Mouse (Mus musculus) olfactory bulb, adult 2 months (tissue): ENCODE measurements around the gene Ankrd39. TPM values are rescaled to one million over a fixed set of nuclear protein-coding genes. Genes with fewer than 3 reads are reported as not detected.
"Not testable (repeated sequence)": the region's sequence is repeated elsewhere in the genome, so short reads cannot be mapped to it uniquely, and the experiment has no call there.

Experiments used
- H3K27ac ChIP-seq: fragments of 200-500 bp; 2 replicates; pipeline ENCODE4 v1.5.1; 2012; ENCODE audit warnings: low read depth, low read length; ENCODE audit not compliant: insufficient read depth
- H3K4me1 ChIP-seq: fragments of 200-500 bp; 2 replicates; pipeline ENCODE4 v1.6.1; 2012; ENCODE audit warnings: low read length; ENCODE audit not compliant: control insufficient read depth, insufficient read depth
- H3K4me3 ChIP-seq: fragments of 200-500 bp; 2 replicates; pipeline ENCODE4 v1.5.1; 2012; ENCODE audit warnings: mild to moderate bottlenecking, low read depth, low read length, moderate library complexity; ENCODE audit not compliant: insufficient read depth
- CTCF ChIP-seq: fragments of 200-500 bp; IDR thresholded peaks from 2 replicates; pipeline ENCODE4 v1.5.1; 2012; ENCODE audit warnings: low read depth, mild to moderate bottlenecking, low read length, moderate library complexity; ENCODE audit not compliant: insufficient read depth
- POLR2A ChIP-seq: fragments of 200-500 bp; IDR thresholded peaks from 2 replicates; pipeline ENCODE4 v1.6.1; 2012; ENCODE audit warnings: mild to moderate bottlenecking, low read depth, low read length, moderate library complexity; ENCODE audit not compliant: insufficient read depth
- WGBS: fragments of 180-500 bp; shearing (Covaris S2); methylation state at CpG from one replicate; pipeline ENCODE4 v1.1.7; 2018; 5-methylcytosine and 5-hydroxymethylcytosine counted together
- polyA plus RNA-seq: library from polyadenylated mRNA; stranded (reverse); fragments of >200 nt; gene quantifications from 2 replicates; pipeline ENCODE4 v1.2.4, GENCODE M21; 2012; ENCODE audit warnings: low replicate concordance; ENCODE audit not compliant: missing spikeins, insufficient read depth, insufficient read length

Gene Ankrd39
- polyA plus RNA-seq, 1 experiment = not detected

- WGBS = 60% methylated on average over 4 of the region's 4 CpGs
- Histone ChIP-seq H3K27ac (no peak overlapping the region), H3K4me1 (peaks cover 21% of the 10 kb centered on the region)
Measured at GRCm38 (mm10) chr1:36538727-36539126, 8.5 kb downstream of the Ankrd39 start.

DNA sequence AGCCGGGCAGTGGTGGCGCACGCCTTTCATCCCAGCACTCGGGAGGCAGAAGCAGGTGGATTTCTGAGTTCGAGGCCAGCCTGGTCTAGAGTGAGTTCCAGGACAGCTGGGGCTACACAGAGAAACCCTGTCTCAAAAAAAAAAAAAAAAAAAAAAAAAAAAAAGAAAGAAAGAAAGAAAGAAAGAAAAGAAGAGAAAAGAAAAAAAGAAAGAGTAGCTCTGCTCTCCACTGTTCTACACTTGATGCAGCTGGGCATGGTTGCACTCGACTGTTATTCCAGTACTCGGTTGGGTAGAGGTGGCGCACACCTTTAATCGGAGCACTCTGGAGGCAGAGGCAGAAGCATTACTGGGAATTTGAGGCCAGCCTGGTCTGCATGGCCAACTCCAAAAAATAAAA, 10.5 kb downstream of the Ankrd39 start, which contains the start of gene Ankrd23:
Ankrd23 (minus strand) TSS at position 101 of the 400 bp plus-strand sequence.
- WGBS = 95% methylated on average over 9 of the region's 9 CpGs
- Histone ChIP-seq H3K27ac (peak within 1 kb of the TSS; percentile 20; the same call in 1 of the 2 replicates), H3K4me1 (peaks cover 21% of the 10 kb centered on the region)
- H3K4me3 ChIP-seq = not testable (repeated sequence)

More at GRCm38 (mm10) chr1:36538727-36539126, 8.5 kb downstream of the Ankrd39 start:
- TF ChIP-seq POLR2A = no peak
- H3K4me3 ChIP-seq = no peak overlapping the region

- no peak overlapping the region for H3K27ac ChIP-seq
- peaks cover 21% of the 10 kb centered on the region for H3K4me1 ChIP-seq
- no peak overlapping the region for H3K4me3 ChIP-seq
- TF ChIP-seq POLR2A (no peak), CTCF (no peak)
- 86% methylated on average over 8 of the region's 8 CpGs for WGBS
Measured at GRCm38 (mm10) chr1:36536397-36536728, 10.9 kb downstream of the Ankrd39 start.

- H3K4me3 ChIP-seq = no peak overlapping the region
- WGBS = 77% methylated on average over 11 of the region's 11 CpGs
- peaks cover 21% of the 10 kb centered on the region for H3K4me1 ChIP-seq
- TF ChIP-seq POLR2A = no peak
- H3K27ac ChIP-seq = no peak overlapping the region
Measured at GRCm38 (mm10) chr1:36535477-36536396, 11.5 kb downstream of the Ankrd39 start.

DNA sequence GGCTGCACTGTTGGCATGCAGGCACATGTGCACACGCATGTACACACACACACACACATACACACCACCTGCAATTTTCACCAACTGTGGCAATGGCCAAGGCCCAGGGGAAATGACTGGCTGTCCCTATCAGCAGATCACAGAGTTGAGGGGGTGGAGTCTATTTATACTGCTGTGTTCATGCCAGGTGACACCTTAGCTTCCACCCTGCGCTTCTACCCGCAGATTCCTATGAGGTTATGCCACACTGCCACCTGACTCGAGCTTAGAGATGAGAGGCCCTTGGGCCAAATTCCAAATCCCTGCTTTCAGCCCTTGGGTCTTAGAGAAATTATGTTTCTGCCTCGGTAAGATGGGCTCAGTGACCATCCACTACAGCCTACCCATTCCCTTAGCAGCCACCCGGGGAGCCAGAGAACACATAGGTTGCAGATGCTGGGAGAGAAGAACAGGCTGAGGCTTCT, 12.6 kb downstream of the Ankrd39 start:
- Histone ChIP-seq H3K4me3 (no peak overlapping the region), H3K4me1 (peaks cover 21% of the 10 kb centered on the region), H3K27ac (no peak overlapping the region)
- 68% methylated on average over 6 of the region's 6 CpGs for WGBS
- TF ChIP-seq POLR2A = no peak
- no peak for TF ChIP-seq CTCF

- H3K4me3 ChIP-seq = no peak overlapping the region
- WGBS = 87% methylated on average over 6 of the region's 6 CpGs
- H3K27ac ChIP-seq = no peak overlapping the region
- peaks cover 21% of the 10 kb centered on the region for H3K4me1 ChIP-seq
- TF ChIP-seq CTCF (no peak), POLR2A (no peak)
Measured at GRCm38 (mm10) chr1:36533546-36533945, 13.7 kb downstream of the Ankrd39 start.

DNA sequence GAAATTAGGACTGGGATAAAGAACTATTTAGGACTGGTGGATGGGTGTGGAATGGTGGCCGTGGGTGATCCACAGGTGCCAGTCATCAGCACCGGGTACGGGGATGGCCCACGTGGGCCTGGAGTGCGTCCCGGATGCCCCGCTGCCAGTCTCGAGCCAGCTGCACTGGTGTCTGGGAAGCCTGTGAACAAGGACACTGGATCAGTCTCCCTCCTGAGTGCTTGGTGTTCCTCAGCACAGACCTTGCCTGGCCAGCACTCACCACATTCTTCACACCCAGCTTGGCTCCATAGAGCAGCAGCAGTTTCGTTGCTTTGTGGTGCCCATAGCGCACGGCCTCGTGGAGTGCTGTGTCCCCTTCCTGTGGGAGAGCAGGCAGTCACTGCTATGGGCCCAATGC, 15.8 kb downstream of the Ankrd39 start:
- 93% methylated on average over 12 of the region's 12 CpGs for WGBS
- peaks cover 17% of the 10 kb centered on the region for H3K4me1 ChIP-seq
- no peak for TF ChIP-seq CTCF
- TF ChIP-seq POLR2A = no peak
- H3K27ac ChIP-seq = no peak overlapping the region
- no peak overlapping the region for H3K4me3 ChIP-seq

- peaks cover 14% of the 10 kb centered on the region for H3K4me1 ChIP-seq
- no peak overlapping the region for H3K4me3 ChIP-seq
- no peak overlapping the region for H3K27ac ChIP-seq
- no peak for TF ChIP-seq CTCF
- TF ChIP-seq POLR2A = no peak
- WGBS = 81% methylated on average over 7 of the region's 7 CpGs
Measured at GRCm38 (mm10) chr1:36530962-36531361, 16.3 kb downstream of the Ankrd39 start.

DNA sequence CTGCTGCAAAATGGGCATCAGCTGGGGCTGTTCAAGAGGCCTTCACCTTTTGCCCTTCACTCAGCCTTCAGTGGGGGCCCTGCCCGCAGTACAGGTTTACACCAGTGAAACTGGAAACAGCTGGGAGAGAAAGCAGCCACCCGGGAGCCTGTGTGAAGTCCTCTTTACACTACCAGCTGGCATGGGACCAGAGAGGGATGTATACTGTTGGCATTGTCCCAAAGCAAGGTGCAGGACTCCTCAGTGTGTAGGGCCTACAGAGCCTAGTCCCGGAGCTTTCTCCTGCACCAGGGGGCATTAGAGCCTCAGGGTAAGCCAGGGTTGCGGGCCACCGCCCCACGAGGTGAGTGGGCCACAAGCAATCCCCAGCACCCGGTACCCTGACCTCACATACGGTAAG, 16.8 kb downstream of the Ankrd39 start:
- 71% methylated on average over 8 of the region's 8 CpGs for WGBS
- H3K4me3 ChIP-seq = no peak overlapping the region
- TF ChIP-seq POLR2A = no peak
- TF ChIP-seq CTCF = no peak
- peaks cover 9% of the 10 kb centered on the region for H3K4me1 ChIP-seq
- H3K27ac ChIP-seq = no peak overlapping the region
